Mouse (Mus musculus) gastrocnemius, adult 8-10 months (tissue): ENCODE data around the gene Vmn1r236. TPM values are rescaled to one million over a fixed set of nuclear protein-coding genes. Genes with fewer than 3 reads are reported as not detected.

Experiments used
- DNase-seq, 2 experiments: peaks; one replicate each; pipeline ENCODE4 v3.0.0; 2022; ENCODE audit warnings: low spot score in 2 of 2
- microRNA-seq: library from miRNA; unstranded; fragments of <30 nt; microRNA quantifications from one replicate; pipeline ENCODE4 v1.2.0, GENCODE M21; 2022
- total RNA-seq, 4 experiments: library from RNA; stranded (reverse); gene quantifications; 2 replicates each; pipeline ENCODE4 v1.2.4; 2022

Vmn1r236 gene
- total RNA-seq = not detected

GRCm38 (mm10) chr17:21282642-21283041 lies at the start of gene Vmn1r236:
Vmn1r236 (plus strand) TSS chr17:21282942.
- DNase-seq = no peak

- no peak for DNase-seq
These were observed 26.6 kb upstream of the Vmn1r236 start, which contains the start of gene Vmn1r235 for GRCm38 (mm10) chr17:21256111-21256510. Vmn1r235 (plus strand) TSS chr17:21256411.

GRCm38 (mm10) chr17:21272103-21272502 lies 10.6 kb upstream of the Vmn1r236 start:
- no peak for DNase-seq

GRCm38 (mm10) chr17:21284395-21284794 lies 1.7 kb downstream of the Vmn1r236 start:
- no peak for DNase-seq

GRCm38 (mm10) chr17:21289695-21290094 lies 7.0 kb downstream of the Vmn1r236 start:
- no peak for DNase-seq

- DNase-seq = no peak
These were observed 28.8 kb downstream of the Vmn1r236 start, which contains the start of gene Vmn1r237 for GRCm38 (mm10) chr17:21311565-21311964. Vmn1r237 (plus strand) TSS chr17:21311865.

Small RNA genes within 50 kb of the gene (microRNA-seq; reads per million reads assigned to microRNA genes)
- not detected for gene Gm26384

Other genes starting within 250 kb of the Vmn1r236 start
- not detected for gene Vmn1r234, start 56.9 kb upstream of the Vmn1r236 start, total RNA-seq
- gene Vmn1r235, start 26.5 kb upstream of the Vmn1r236 start, total RNA-seq = not detected
- gene Vmn1r237, start 28.9 kb downstream of the Vmn1r236 start, total RNA-seq = not detected
- gene Zfp677, start 100.8 kb downstream of the Vmn1r236 start, total RNA-seq = 1 to 10 TPM in 1 of 4 experiments, under 1 TPM in 3; 0.80 to 1.5 (median 0.87) TPM
- 1 to 10 TPM in 2 of 4 experiments, under 1 TPM in 2; 0.77 to 1.9 (median 1.1) TPM for gene Zfp54, start 140.3 kb downstream of the Vmn1r236 start, total RNA-seq
- 10 to 100 TPM; 10.5 to 11.7 (median 10.9) TPM for gene Zfp51, start 167.4 kb downstream of the Vmn1r236 start, total RNA-seq
- gene Zfp53, start 206.1 kb downstream of the Vmn1r236 start, total RNA-seq = 1 to 10 TPM; 1.3 to 1.8 (median 1.5) TPM